Mouse (Mus musculus): ENCODE data around the gene Cbx3. TPM values are rescaled to one million over a fixed set of nuclear protein-coding genes. Genes with fewer than 3 reads are reported as not detected.

Cbx3 gene
- polyA plus RNA-seq, 1 experiment from 2014 or later = 174 TPM

GRCm38 (mm10) chr6:51510094-51510493, 39.9 kb downstream of the Cbx3 start:
- Histone ChIP-seq H3K4me2 (ENCODE audit: low read depth, low read length) (0 out of 2 replicates have a peak overlapping the region, but pooled peaks have one; percentile 58), H3K9me3 (ENCODE audit: low read length) (no peaks in the 10 kb centered on the region), H3K36me3 (replicated peaks; ENCODE audit: insufficient read depth, low read length) (no peaks in the 10 kb centered on the region), H3K4me1 (ENCODE audit: insufficient read depth) (0 out of 2 replicates have a peak, but pooled peaks cover 4% of the 10 kb centered on the region), H3K27me3 (ENCODE audit: insufficient read depth, low read length) (no peaks in the 10 kb centered on the region), H3K9ac (replicated peaks) (0 out of 2 replicates have a peak overlapping the region, but pooled peaks have one; percentile 26), H3K27ac (ENCODE audit: low read depth) (no peak overlapping the region), H3K4me3 (ENCODE audit: low read depth, low read length) (no peak overlapping the region)
- TF ChIP-seq CTCF (IDR thresholded peaks at IDR 0.05; ENCODE audit: low read depth) (peak; percentile 83), EP300 (IDR thresholded peaks at IDR 0.05; ENCODE audit: low read depth) (no peak)
- DNase-seq (peak; percentile 75), ATAC-seq (peak; percentile 43; the same call in 1 of the 2 replicates)
- WGBS (ENCODE audit: insufficient replicate concordance) = 19% methylated on average over 5 of the region's 5 CpGs

GRCm38 (mm10) chr6:51510946-51511345, 40.8 kb downstream of the Cbx3 start:
- no peaks in the 10 kb centered on the region for H3K27me3 ChIP-seq (ENCODE audit: insufficient read depth, low read length)
- H3K9ac ChIP-seq (replicated peaks) = no peak overlapping the region
- 53% methylated on average over 1 of the region's 1 CpGs for WGBS (ENCODE audit: insufficient replicate concordance)
- H3K4me3 ChIP-seq (ENCODE audit: low read depth, low read length) = no peak overlapping the region
- ATAC-seq = no peak
- H3K4me2 ChIP-seq (ENCODE audit: low read depth, low read length) = no peak overlapping the region
- H3K36me3 ChIP-seq (replicated peaks; ENCODE audit: insufficient read depth, low read length) = no peaks in the 10 kb centered on the region
- H3K9me3 ChIP-seq (ENCODE audit: low read length) = no peaks in the 10 kb centered on the region
- H3K27ac ChIP-seq (ENCODE audit: low read depth) = no peak overlapping the region
- TF ChIP-seq CTCF (IDR thresholded peaks at IDR 0.05; ENCODE audit: low read depth) (no peak), EP300 (IDR thresholded peaks at IDR 0.05; ENCODE audit: low read depth) (no peak)
- no peak for DNase-seq
- H3K4me1 ChIP-seq (ENCODE audit: insufficient read depth) = 0 out of 2 replicates have a peak, but pooled peaks cover 4% of the 10 kb centered on the region

- ATAC-seq = no peak
- no peak overlapping the region for H3K9ac ChIP-seq (replicated peaks)
Observed at GRCm38 (mm10) chr6:51513745-51514144, 43.6 kb downstream of the Cbx3 start.

GRCm38 (mm10) chr6:51514860-51515259, 44.7 kb downstream of the Cbx3 start:
- no peak overlapping the region for H3K27ac ChIP-seq (ENCODE audit: low read depth)
- H3K4me3 ChIP-seq (ENCODE audit: low read depth, low read length) = no peak overlapping the region
- no peaks in the 10 kb centered on the region for H3K4me1 ChIP-seq (ENCODE audit: insufficient read depth)
- DNase-seq = no peak
- TF ChIP-seq EP300 (IDR thresholded peaks at IDR 0.05; ENCODE audit: low read depth) (no peak), CTCF (IDR thresholded peaks at IDR 0.05; ENCODE audit: low read depth) (no peak)
- 83% methylated on average over 7 of the region's 7 CpGs for WGBS (ENCODE audit: insufficient replicate concordance)
- no peak overlapping the region for H3K4me2 ChIP-seq (ENCODE audit: low read depth, low read length)
- ATAC-seq = no peak
- no peak overlapping the region for H3K9ac ChIP-seq (replicated peaks)
- no peaks in the 10 kb centered on the region for H3K36me3 ChIP-seq (replicated peaks; ENCODE audit: insufficient read depth, low read length)
- H3K9me3 ChIP-seq (ENCODE audit: low read length) = no peaks in the 10 kb centered on the region; the same call in 1 of the 2 replicates
- H3K27me3 ChIP-seq (ENCODE audit: insufficient read depth, low read length) = no peaks in the 10 kb centered on the region

More at GRCm38 (mm10) chr6:51513745-51514144, 43.6 kb downstream of the Cbx3 start:
- H3K36me3 ChIP-seq (replicated peaks; ENCODE audit: insufficient read depth, low read length) = no peaks in the 10 kb centered on the region
- no peak for DNase-seq
- H3K9me3 ChIP-seq (ENCODE audit: low read length) = no peaks in the 10 kb centered on the region; the same call in 1 of the 2 replicates
- H3K4me1 ChIP-seq (ENCODE audit: insufficient read depth) = 0 out of 2 replicates have a peak, but pooled peaks cover 4% of the 10 kb centered on the region
- no peak overlapping the region for H3K27ac ChIP-seq (ENCODE audit: low read depth)
- 62% methylated on average over 3 of the region's 3 CpGs for WGBS (ENCODE audit: insufficient replicate concordance)
- no peak overlapping the region for H3K4me2 ChIP-seq (ENCODE audit: low read depth, low read length)
- no peaks in the 10 kb centered on the region for H3K27me3 ChIP-seq (ENCODE audit: insufficient read depth, low read length)
- TF ChIP-seq CTCF (IDR thresholded peaks at IDR 0.05; ENCODE audit: low read depth) = no peak
- H3K4me3 ChIP-seq (ENCODE audit: low read depth, low read length) = no peak overlapping the region

GRCm38 (mm10) chr6:51523310-51523709, 53.1 kb downstream of the Cbx3 start:
- DNase-seq = no peak

GRCm38 (mm10) chr6:51523807-51524320, 53.7 kb downstream of the Cbx3 start, which contains the start of gene Snx10:
Gene Snx10 (plus strand): TSS chr6:51523901.
- TF ChIP-seq EP300 (IDR thresholded peaks at IDR 0.05; ENCODE audit: low read depth) = no peak
- no peak for TF ChIP-seq CTCF (IDR thresholded peaks at IDR 0.05; ENCODE audit: low read depth)
- Histone ChIP-seq H3K4me2 (ENCODE audit: low read depth, low read length) (peak within 1 kb of the TSS; percentile 83), H3K27ac (ENCODE audit: low read depth) (peak within 1 kb of the TSS; percentile 58), H3K4me1 (ENCODE audit: insufficient read depth) (peaks cover 8% of the 10 kb centered on the region; the same call in 1 of the 2 replicates), H3K9ac (replicated peaks) (peak within 1 kb of the TSS; percentile 66), H3K27me3 (ENCODE audit: insufficient read depth, low read length) (no peaks in the 10 kb centered on the region), H3K9me3 (ENCODE audit: low read length) (no peaks in the 10 kb centered on the region), H3K4me3 (ENCODE audit: low read depth, low read length) (peak within 1 kb of the TSS; percentile 61), H3K36me3 (replicated peaks; ENCODE audit: insufficient read depth, low read length) (no peaks in the 10 kb centered on the region)
- peak; percentile 53 for DNase-seq
- peak; percentile 25; the same call in 1 of the 2 replicates for ATAC-seq
- WGBS (ENCODE audit: insufficient replicate concordance) = 0% methylated on average over 47 of the region's 47 CpGs

More at GRCm38 (mm10) chr6:51523310-51523709, 53.1 kb downstream of the Cbx3 start:
- no peak for ATAC-seq
- Histone ChIP-seq H3K27me3 (ENCODE audit: insufficient read depth, low read length) (no peaks in the 10 kb centered on the region), H3K4me1 (ENCODE audit: insufficient read depth) (peaks cover 8% of the 10 kb centered on the region; the same call in 1 of the 2 replicates), H3K4me3 (ENCODE audit: low read depth, low read length) (peak overlapping the region; percentile 61), H3K9me3 (ENCODE audit: low read length) (no peaks in the 10 kb centered on the region), H3K27ac (ENCODE audit: low read depth) (no peak overlapping the region), H3K9ac (replicated peaks) (no peak overlapping the region), H3K36me3 (replicated peaks; ENCODE audit: insufficient read depth, low read length) (no peaks in the 10 kb centered on the region), H3K4me2 (ENCODE audit: low read depth, low read length) (peak overlapping the region; percentile 83)
- 25% methylated on average over 5 of the region's 5 CpGs for WGBS (ENCODE audit: insufficient replicate concordance)
- no peak for TF ChIP-seq EP300 (IDR thresholded peaks at IDR 0.05; ENCODE audit: low read depth)
- TF ChIP-seq CTCF (IDR thresholded peaks at IDR 0.05; ENCODE audit: low read depth) = no peak
